Mouse (Mus musculus): ENCODE data around the gene Ccdc85a. TPM values are rescaled to one million over a fixed set of nuclear protein-coding genes. Genes with fewer than 3 reads are reported as not detected.
A peak's percentile ranks its signal among the peaks of the same experiment; 100 is the strongest.

Gene Ccdc85a
- 2.9 and 3.7 TPM in 2 replicates for polyA plus RNA-seq (2014; fragmentation: Nextera tagmentation; extraction: Ambion mirVana)

DNA sequence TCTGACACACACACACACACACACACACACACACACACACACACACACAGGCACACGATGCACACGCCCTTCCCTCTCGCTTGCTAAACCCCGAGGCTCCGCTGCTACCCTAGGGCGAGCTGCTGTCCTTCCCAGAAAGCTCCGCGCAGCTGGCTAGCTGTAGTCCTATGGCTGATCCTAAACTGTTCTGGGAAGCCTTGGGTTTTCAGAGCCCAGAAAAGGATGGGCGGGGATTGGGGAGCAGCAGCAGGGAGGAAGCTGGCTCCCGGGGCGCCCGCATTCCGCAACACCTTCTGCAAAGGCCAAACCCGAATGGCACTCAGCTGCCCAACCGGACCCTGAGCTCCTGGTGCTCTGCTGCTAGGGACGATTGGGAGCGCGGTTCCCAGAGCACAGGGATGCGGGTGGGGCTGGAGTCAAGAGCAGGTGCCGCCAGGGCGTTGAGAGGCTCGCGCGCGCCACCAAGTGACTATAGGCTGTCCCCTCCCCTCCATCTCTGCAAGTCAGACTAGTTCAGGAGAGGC, at the start of gene Ccdc85a:
Gene Ccdc85a (minus strand): TSS at position 414 of the 524 bp plus-strand sequence.
- H3K27ac ChIP-seq (ENCODE audit: low read depth, low read length) = no peak within 1 kb of the TSS
- peak within 1 kb of the TSS; percentile 65 for H3K9ac ChIP-seq (ENCODE audit: low read length)
- H3K36me3 ChIP-seq (ENCODE audit: control insufficient read depth, insufficient read depth, low read length) = no peaks in the 10 kb centered on the region
- H3K4me1 ChIP-seq (ENCODE audit: control insufficient read depth, insufficient read depth, low read length) = no peaks in the 10 kb centered on the region; the same call in 1 of the 2 replicates
- peak; percentile 98 for DNase-seq (ENCODE audit: low spot score, missing footprints)
- peak within 1 kb of the TSS; percentile 63 for H3K4me3 ChIP-seq (ENCODE audit: low read depth, low read length)
- peaks cover 9% of the 10 kb centered on the region; the same call in 1 of the 2 replicates for H3K27me3 ChIP-seq (ENCODE audit: control insufficient read depth, insufficient read depth, low read length)
- peak within 1 kb of the TSS; percentile 99 for H3K4me2 ChIP-seq
- under 1% methylated on average over 24 of the region's 25 CpGs for WGBS
- peak; percentile 97 for ATAC-seq (ENCODE audit: low FRiP score)
- no peaks in the 10 kb centered on the region for H3K9me3 ChIP-seq (ENCODE audit: control insufficient read depth, low read length)

- Histone ChIP-seq H3K27me3 (ENCODE audit: control insufficient read depth, insufficient read depth, low read length) (no peaks in the 10 kb centered on the region), H3K4me1 (ENCODE audit: control insufficient read depth, insufficient read depth, low read length) (no peaks in the 10 kb centered on the region), H3K4me3 (ENCODE audit: low read depth, low read length) (no peak overlapping the region), H3K27ac (ENCODE audit: low read depth, low read length) (no peak overlapping the region), H3K9me3 (ENCODE audit: control insufficient read depth, low read length) (no peaks in the 10 kb centered on the region), H3K36me3 (ENCODE audit: control insufficient read depth, insufficient read depth, low read length) (no peaks in the 10 kb centered on the region), H3K9ac (ENCODE audit: low read length) (no peak overlapping the region), H3K4me2 (no peak overlapping the region)
- ATAC-seq (ENCODE audit: low FRiP score) = no peak
- DNase-seq (ENCODE audit: low spot score, missing footprints) = no peak
- WGBS = 41% methylated on average over 1 of the region's 1 CpGs
Observed at GRCm38 (mm10) chr11:28633571-28634125, 49.5 kb upstream of the Ccdc85a start.

- ATAC-seq (ENCODE audit: low FRiP score) (no peak), DNase-seq (ENCODE audit: low spot score, missing footprints) (no peak)
- Histone ChIP-seq H3K4me2 (no peak overlapping the region), H3K27ac (ENCODE audit: low read depth, low read length) (no peak overlapping the region), H3K9ac (ENCODE audit: low read length) (no peak overlapping the region), H3K27me3 (ENCODE audit: control insufficient read depth, insufficient read depth, low read length) (no peaks in the 10 kb centered on the region), H3K9me3 (ENCODE audit: control insufficient read depth, low read length) (no peaks in the 10 kb centered on the region), H3K36me3 (ENCODE audit: control insufficient read depth, insufficient read depth, low read length) (no peaks in the 10 kb centered on the region), H3K4me3 (ENCODE audit: low read depth, low read length) (no peak overlapping the region), H3K4me1 (ENCODE audit: control insufficient read depth, insufficient read depth, low read length) (no peaks in the 10 kb centered on the region)
- WGBS = 86% methylated on average over 1 of the region's 1 CpGs
Observed at GRCm38 (mm10) chr11:28633093-28633492, 49.0 kb upstream of the Ccdc85a start.

GRCm38 (mm10) chr11:28630771-28631170, 46.6 kb upstream of the Ccdc85a start:
- no peak for DNase-seq (ENCODE audit: low spot score, missing footprints)
- 87% methylated on average over 2 of the region's 2 CpGs for WGBS
- Histone ChIP-seq H3K9me3 (ENCODE audit: control insufficient read depth, low read length) (no peaks in the 10 kb centered on the region), H3K4me3 (ENCODE audit: low read depth, low read length) (no peak overlapping the region), H3K9ac (ENCODE audit: low read length) (no peak overlapping the region), H3K36me3 (ENCODE audit: control insufficient read depth, insufficient read depth, low read length) (no peaks in the 10 kb centered on the region), H3K27ac (ENCODE audit: low read depth, low read length) (no peak overlapping the region), H3K27me3 (ENCODE audit: control insufficient read depth, insufficient read depth, low read length) (no peaks in the 10 kb centered on the region), H3K4me2 (no peak overlapping the region), H3K4me1 (ENCODE audit: control insufficient read depth, insufficient read depth, low read length) (no peaks in the 10 kb centered on the region)
- ATAC-seq (ENCODE audit: low FRiP score) = no peak

GRCm38 (mm10) chr11:28610781-28611491, 26.8 kb upstream of the Ccdc85a start:
- H3K4me2 ChIP-seq = no peak overlapping the region
- peak; percentile 44; the same call in 1 of the 2 replicates for ATAC-seq (ENCODE audit: low FRiP score)
- no peaks in the 10 kb centered on the region for H3K4me1 ChIP-seq (ENCODE audit: control insufficient read depth, insufficient read depth, low read length)
- H3K9ac ChIP-seq (ENCODE audit: low read length) = no peak overlapping the region
- no peaks in the 10 kb centered on the region for H3K9me3 ChIP-seq (ENCODE audit: control insufficient read depth, low read length)
- no peaks in the 10 kb centered on the region for H3K27me3 ChIP-seq (ENCODE audit: control insufficient read depth, insufficient read depth, low read length)
- H3K36me3 ChIP-seq (ENCODE audit: control insufficient read depth, insufficient read depth, low read length) = no peaks in the 10 kb centered on the region
- DNase-seq (ENCODE audit: low spot score, missing footprints) = no peak
- no peak overlapping the region for H3K4me3 ChIP-seq (ENCODE audit: low read depth, low read length)
- no peak overlapping the region for H3K27ac ChIP-seq (ENCODE audit: low read depth, low read length)

GRCm38 (mm10) chr11:28583138-28583910, 800 bp downstream of the Ccdc85a start:
- H3K36me3 ChIP-seq (ENCODE audit: control insufficient read depth, insufficient read depth, low read length) = no peaks in the 10 kb centered on the region
- peaks cover 9% of the 10 kb centered on the region; the same call in 1 of the 2 replicates for H3K27me3 ChIP-seq (ENCODE audit: control insufficient read depth, insufficient read depth, low read length)
- peak; percentile 94 for DNase-seq (ENCODE audit: low spot score, missing footprints)
- peak overlapping the region; percentile 65 for H3K9ac ChIP-seq (ENCODE audit: low read length)
- under 1% methylated on average over 60 of the region's 63 CpGs for WGBS
- peak overlapping the region; percentile 99 for H3K4me2 ChIP-seq
- H3K4me1 ChIP-seq (ENCODE audit: control insufficient read depth, insufficient read depth, low read length) = no peaks in the 10 kb centered on the region; the same call in 1 of the 2 replicates
- ATAC-seq (ENCODE audit: low FRiP score) = peak; percentile 47
- H3K9me3 ChIP-seq (ENCODE audit: control insufficient read depth, low read length) = no peaks in the 10 kb centered on the region
- no peak overlapping the region for H3K27ac ChIP-seq (ENCODE audit: low read depth, low read length)
- peak overlapping the region; percentile 63 for H3K4me3 ChIP-seq (ENCODE audit: low read depth, low read length)

DNA sequence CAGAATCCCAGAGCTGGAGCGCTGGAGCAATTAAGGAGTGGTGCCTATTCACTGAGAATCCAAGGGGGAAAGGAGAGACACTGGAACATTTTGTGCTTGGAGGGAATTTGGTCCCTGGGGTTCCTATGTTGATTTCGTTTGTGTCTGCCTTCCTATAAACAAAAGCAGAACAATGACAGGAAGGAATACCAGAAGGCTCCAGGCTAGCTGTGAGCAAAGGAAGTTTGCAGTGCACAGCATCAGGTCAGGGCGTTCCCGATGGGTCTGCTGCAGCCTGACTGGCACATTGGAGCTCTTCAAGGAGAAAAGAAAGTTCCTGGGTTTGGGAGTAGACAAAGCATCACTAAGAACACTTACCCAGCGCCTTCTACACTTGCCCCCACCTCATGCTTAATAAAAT, 1.9 kb downstream of the Ccdc85a start:
- Histone ChIP-seq H3K27me3 (ENCODE audit: control insufficient read depth, insufficient read depth, low read length) (peaks cover 9% of the 10 kb centered on the region; the same call in 1 of the 2 replicates), H3K4me3 (ENCODE audit: low read depth, low read length) (no peak overlapping the region), H3K9ac (ENCODE audit: low read length) (no peak overlapping the region), H3K36me3 (ENCODE audit: control insufficient read depth, insufficient read depth, low read length) (no peaks in the 10 kb centered on the region), H3K4me1 (ENCODE audit: control insufficient read depth, insufficient read depth, low read length) (no peaks in the 10 kb centered on the region; the same call in 1 of the 2 replicates), H3K9me3 (ENCODE audit: control insufficient read depth, low read length) (no peaks in the 10 kb centered on the region), H3K4me2 (peak overlapping the region; percentile 99; the same call in 1 of the 2 replicates), H3K27ac (ENCODE audit: low read depth, low read length) (no peak overlapping the region)
- ATAC-seq (ENCODE audit: low FRiP score) (no peak), DNase-seq (ENCODE audit: low spot score, missing footprints) (peak; percentile 85)
- WGBS = 13% methylated on average over 5 of the region's 5 CpGs

- WGBS = 82% methylated on average over 1 of the region's 1 CpGs
- no peak for ATAC-seq (ENCODE audit: low FRiP score)
- DNase-seq (ENCODE audit: low spot score, missing footprints) = no peak
Observed at GRCm38 (mm10) chr11:28572423-28572822, 11.7 kb downstream of the Ccdc85a start.

More at GRCm38 (mm10) chr11:28572423-28572822, 11.7 kb downstream of the Ccdc85a start:
- H3K9me3 ChIP-seq (ENCODE audit: control insufficient read depth, low read length) = no peaks in the 10 kb centered on the region
- H3K4me2 ChIP-seq = no peak overlapping the region
- H3K36me3 ChIP-seq (ENCODE audit: control insufficient read depth, insufficient read depth, low read length) = no peaks in the 10 kb centered on the region
- H3K27ac ChIP-seq (ENCODE audit: low read depth, low read length) = no peak overlapping the region
- no peaks in the 10 kb centered on the region for H3K27me3 ChIP-seq (ENCODE audit: control insufficient read depth, insufficient read depth, low read length)
- no peak overlapping the region for H3K9ac ChIP-seq (ENCODE audit: low read length)
- no peaks in the 10 kb centered on the region for H3K4me1 ChIP-seq (ENCODE audit: control insufficient read depth, insufficient read depth, low read length)
- H3K4me3 ChIP-seq (ENCODE audit: low read depth, low read length) = no peak overlapping the region

Data from midbrain, embryonic 11.5 days (tissue).